Mouse (Mus musculus) cerebellum, postnatal 36 days (tissue): ENCODE measurements around the gene Ankrd35.
"Not testable (repeated sequence)": the region's sequence is repeated elsewhere in the genome, so short reads cannot be mapped to it uniquely, and the experiment has no call there.

Experiments used
- DNase-seq, 2 experiments: peaks; one replicate each; pipeline ENCODE4 v3.0.0; 2021 to 2022; ENCODE audit warnings: mixed read lengths in 2 of 2

Gene Ankrd35

GRCm38 (mm10) chr3:96707903-96708683, 38.2 kb downstream of the Ankrd35 start, which contains the start of gene Nudt17:
Nudt17 (minus strand) TSS chr3:96708562.
- DNase-seq: peak; percentile 87 to 89

GRCm38 (mm10) chr3:96708684-96709064, 38.7 kb downstream of the Ankrd35 start:
- DNase-seq: no peak

- no peak for DNase-seq
Measured at GRCm38 (mm10) chr3:96714286-96714685, 44.4 kb downstream of the Ankrd35 start.

- DNase-seq: no peak
Measured at GRCm38 (mm10) chr3:96715854-96716253, 45.9 kb downstream of the Ankrd35 start.

GRCm38 (mm10) chr3:96719173-96719572, 49.2 kb downstream of the Ankrd35 start:
- peak; percentile 83 for DNase-seq

GRCm38 (mm10) chr3:96727343-96727827, 57.5 kb downstream of the Ankrd35 start, which contains the start of the genes Polr3c and Rnf115:
Polr3c (minus strand) TSS chr3:96727628.
Rnf115 (plus strand) TSS chr3:96727664.
- DNase-seq: peak; percentile 93 to 97

GRCm38 (mm10) chr3:96727828-96728633, 58.1 kb downstream of the Ankrd35 start:
- DNase-seq: no peak

GRCm38 (mm10) chr3:96728634-96729402, 58.9 kb downstream of the Ankrd35 start:
- no peak for DNase-seq

- no peak for DNase-seq
Measured at GRCm38 (mm10) chr3:96729403-96729784, 59.5 kb downstream of the Ankrd35 start.

- DNase-seq: no peak
Measured at GRCm38 (mm10) chr3:96730785-96731184, 60.9 kb downstream of the Ankrd35 start.

- DNase-seq: no peak
Measured at GRCm38 (mm10) chr3:96733984-96734383, 64.1 kb downstream of the Ankrd35 start.

- no peak for DNase-seq
Measured at GRCm38 (mm10) chr3:96735200-96735599, 65.3 kb downstream of the Ankrd35 start.

GRCm38 (mm10) chr3:96737013-96737740, 67.2 kb downstream of the Ankrd35 start:
- DNase-seq: no peak

GRCm38 (mm10) chr3:96737995-96738394, 68.1 kb downstream of the Ankrd35 start:
- DNase-seq: no peak

- DNase-seq: not testable (repeated sequence)
Measured at GRCm38 (mm10) chr3:96740279-96740678, 70.3 kb downstream of the Ankrd35 start.
